Mouse (Mus musculus) thymus, postnatal 4 days (tissue): Measurements from ENCODE around the gene Ccdc60.

Experiments
- DNase-seq: peaks from one replicate; pipeline ENCODE4 v3.0.0; 2021

Ccdc60 gene

DNA sequence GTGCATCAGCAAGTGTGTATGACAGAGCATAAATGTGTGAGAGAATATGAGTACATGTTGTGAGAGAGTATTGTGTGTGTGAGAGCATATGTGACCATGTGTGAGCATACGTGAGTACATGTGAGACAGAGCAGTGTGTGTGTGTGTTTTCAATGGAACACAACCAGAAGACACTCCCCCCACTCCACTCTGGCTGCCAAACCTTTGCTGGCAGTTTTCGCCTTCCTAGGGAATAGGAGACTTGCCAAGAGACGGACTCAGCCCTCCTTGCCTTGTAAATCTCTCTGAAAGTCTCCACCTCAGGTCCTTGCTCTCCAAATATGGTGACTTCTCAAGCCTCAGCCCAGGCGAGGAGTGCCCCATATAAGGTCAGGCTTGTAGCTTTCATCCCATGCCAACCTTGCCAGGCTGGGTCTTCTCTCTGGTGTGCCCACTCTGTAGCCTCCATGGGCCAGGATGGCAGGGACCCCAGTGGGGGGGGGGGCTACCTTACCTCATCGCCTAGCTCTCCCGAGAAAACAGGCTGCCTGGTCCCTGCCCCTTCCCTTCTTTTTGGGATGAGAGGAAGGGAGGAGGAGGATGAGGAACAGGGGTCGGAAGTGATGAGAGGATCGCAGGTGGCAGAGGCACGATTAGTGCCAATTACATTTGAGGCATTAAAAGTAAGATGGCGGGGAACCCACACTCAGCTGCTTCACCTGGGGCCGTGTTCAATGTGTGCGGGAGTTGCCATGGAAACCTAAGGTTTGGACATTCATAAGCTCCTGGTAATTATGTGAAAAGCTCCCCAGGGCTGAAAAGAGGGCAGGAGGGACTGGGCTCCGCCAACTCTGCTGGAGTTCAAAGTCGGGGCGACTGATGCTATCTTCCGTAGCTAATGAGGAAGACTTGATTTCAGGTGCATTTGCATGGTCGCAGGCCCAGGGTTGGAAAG, 19.3 kb downstream of the Ccdc60 start:
- no peak for DNase-seq

DNA sequence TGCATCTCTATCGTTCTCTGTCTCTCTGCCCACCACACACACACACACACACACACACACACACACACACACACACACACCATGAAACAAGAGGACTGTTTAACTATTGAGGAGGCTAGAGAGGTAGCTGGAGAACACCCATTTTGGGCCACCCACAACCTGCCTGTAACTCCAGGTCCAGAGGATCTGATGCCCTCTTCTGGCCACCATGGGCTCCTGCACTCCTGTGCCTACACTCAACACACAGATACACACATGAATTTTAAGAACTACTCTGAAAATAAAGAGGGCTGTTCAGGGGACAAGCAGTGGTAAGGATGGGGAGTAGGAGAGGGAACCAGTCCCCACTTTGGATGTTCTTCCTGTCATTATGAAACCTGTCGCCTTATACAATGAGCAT, 26.1 kb downstream of the Ccdc60 start:
- DNase-seq = no peak

DNA sequence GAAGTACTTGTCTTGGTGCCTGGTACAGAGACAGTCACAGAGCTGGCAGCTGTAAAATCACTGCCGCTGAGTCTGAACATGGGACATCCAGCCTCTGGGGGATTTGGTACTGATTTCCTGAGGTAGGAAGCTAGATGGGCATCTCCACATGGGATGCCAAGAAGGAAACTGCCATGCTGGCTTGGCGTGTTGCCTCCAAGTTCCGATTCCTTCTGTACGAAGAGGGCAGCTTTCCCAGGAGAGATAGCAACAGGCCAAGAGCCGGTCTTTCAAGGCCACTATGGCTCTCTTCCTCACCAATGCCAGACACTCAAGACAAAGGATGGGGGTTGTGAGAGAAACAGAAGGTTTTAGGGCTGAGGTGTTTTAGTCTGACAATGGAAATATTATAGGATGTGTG, 26.8 kb downstream of the Ccdc60 start:
- no peak for DNase-seq

DNA sequence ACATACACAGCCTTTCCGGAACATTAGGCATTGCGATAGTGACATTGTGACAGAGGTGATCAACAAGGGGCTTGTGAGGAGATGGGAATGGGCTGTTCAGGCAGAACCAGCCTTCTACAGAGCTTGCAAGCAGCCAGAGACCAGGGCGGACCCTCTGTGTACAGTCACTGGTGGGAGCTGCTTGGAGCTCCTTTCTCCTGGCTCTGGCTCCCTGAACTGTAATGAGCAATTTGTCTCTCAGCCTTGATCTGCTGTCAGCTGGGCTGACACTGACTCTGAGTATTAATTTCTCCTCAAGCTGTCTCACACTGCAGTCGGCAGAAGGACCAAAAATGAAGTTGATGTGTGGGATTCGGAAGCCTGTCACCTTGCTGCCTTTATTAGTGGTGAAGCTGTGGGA, 28.4 kb downstream of the Ccdc60 start:
- no peak for DNase-seq

DNA sequence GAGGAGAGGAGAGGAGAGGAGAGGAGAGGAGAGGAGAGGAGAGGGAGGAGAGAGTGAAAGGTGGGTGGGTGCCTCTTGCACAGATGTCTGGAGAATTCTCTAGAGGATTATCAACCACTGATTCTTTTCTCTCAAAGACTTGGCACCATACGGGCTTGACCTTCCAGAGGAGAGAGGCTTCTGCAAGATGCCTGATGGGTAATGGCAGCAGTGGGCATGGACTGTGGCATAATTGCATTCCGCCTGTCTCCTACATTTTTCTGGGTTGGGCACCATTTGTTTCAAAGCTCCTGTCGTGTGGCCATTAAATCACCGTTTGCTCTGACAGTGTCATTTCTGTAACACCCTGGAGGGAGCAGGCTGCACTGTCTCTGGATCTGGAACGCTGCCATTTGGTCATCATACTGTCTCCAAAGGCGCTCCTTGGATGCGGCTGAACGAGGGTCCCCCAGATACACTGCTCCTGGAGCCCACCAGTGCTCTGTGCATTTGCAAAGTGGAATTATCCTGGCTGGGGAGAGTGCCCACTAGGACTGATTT, 30.4 kb downstream of the Ccdc60 start:
- no peak for DNase-seq

DNA sequence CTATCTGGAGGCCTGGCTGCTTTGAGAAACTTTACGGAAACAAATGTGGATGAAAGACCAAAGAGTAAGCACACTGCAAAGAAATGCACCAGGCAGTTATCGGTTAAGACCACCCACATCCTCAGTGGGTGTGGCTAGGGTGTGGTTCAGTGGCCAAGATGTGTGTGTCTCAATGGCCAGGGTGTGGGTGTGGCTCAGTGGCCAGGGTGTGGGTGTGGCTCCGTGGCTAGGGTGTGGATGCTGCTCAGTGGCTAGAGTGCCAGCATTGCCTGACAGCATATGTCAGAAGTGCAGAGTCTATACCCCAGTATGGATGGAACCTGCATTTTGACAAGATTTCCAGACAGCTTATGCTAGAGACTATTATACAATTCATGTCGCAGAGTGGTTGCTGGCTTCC, 34.9 kb downstream of the Ccdc60 start:
- DNase-seq = no peak

DNA sequence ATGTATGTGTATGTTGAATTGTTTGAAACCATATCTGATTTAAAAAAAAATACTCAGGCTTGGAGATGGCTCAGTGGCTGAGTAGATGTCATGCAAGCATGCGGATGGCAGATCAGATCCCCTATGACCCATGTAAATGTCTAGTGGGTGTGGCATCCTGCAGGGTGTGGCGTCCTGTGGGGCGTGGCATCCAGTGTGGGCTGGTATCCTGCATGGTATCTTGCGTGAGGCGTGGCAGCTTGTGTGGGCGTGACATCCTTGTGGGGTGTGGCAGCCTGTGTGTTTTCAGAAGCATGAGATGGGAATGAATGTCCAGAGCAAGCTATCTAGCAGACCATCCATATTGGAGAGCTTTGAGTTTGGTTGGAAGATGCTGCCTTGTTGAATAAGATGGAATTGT, 36.6 kb downstream of the Ccdc60 start:
- peak; percentile 31 for DNase-seq

DNA sequence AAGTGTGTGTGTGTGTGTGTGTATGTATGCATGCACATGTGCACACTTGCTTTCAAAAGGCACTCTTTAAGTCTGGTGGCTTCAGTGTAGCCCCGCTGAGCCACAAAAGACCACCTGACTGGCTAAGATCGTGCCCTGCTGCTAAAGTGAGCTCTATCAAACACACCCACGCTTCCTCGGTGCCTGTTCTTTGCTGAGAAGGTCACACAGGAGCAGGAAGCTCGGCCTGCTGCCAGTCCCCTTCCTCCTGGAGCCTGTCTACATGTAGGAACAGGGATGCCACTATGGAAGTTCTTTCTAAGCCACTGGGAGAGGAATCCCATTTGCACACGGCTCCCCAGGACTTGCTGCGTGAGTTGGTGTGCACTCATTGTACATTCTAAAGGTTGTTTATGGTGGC, 42.1 kb downstream of the Ccdc60 start:
- no peak for DNase-seq

DNA sequence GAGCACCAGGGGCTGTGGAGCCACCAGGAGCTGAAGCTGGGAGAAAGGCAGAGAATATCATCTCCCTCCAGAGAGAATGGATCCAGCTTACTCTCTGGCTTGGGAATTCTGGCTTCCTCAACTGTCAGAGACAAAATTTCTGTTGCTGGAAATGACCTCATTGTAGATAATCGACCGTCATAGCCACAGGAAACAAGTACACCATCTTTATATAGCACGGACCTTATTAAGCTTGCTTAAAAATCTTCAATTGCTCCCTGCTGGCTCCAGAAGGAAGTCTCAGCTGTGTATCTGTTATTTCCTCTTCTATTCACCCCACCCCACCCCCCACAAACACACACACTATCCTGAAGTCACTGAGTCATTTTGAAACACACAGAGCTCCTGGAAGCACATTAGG, 44.3 kb downstream of the Ccdc60 start:
- DNase-seq = no peak

DNA sequence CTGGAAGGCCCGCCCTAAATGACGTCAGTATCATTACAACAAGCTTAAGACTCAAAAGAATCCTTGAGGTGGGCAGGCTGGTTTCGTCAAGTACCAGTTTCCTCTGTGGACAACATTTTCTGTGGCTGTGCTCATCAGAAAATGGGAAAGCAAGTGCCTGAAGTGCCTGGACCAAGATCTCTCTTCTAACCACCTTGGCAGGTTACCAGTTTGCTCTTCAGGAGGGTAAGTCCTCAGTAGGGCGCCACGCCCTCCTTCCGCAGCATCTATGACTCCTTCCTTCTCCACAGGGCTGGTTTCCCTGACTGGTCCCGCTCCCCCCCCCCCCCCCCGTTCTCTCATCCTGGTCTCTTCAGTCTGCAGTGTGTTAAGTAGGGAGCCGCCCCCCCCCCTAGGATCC, 45.2 kb downstream of the Ccdc60 start:
- no peak for DNase-seq

DNA sequence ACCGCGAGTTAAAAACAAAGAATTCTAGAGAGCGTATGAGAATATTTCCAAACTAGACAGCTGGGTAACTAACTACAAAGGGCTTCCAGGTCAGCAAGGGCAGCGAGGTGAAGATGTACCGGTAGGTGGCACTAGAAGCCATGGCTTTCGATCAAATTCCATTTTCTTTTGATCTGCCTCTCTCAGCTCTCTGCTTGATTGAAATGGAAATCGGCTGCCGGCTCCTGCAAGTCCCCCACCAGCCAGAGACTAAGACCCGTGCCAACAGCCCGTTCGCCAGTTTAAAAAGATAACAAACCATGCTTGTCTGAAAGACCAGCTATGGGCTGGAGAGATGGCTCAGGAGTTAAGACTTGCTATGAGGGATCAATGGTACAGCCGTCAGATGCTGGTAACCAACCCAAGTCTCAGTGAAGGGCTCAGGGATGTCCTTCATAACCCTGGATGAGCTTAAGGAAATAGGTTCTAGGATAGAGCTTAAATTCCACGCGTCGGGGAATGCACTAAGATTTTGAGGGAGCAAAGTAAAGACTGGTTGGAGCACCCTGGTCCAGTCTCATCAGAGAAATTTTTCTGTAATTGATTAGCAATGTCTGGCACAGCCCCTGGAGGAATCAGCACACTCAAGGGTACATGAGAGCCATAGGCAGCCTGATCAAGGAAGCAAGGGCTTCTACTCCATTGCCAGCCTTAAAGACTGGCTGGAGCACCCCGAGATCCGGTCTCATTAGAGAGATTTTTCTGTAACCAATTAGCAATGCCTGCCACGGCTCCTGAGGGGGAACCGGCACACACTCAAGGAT, 56.7 kb downstream of the Ccdc60 start:
- peak; percentile 73 for DNase-seq

DNA sequence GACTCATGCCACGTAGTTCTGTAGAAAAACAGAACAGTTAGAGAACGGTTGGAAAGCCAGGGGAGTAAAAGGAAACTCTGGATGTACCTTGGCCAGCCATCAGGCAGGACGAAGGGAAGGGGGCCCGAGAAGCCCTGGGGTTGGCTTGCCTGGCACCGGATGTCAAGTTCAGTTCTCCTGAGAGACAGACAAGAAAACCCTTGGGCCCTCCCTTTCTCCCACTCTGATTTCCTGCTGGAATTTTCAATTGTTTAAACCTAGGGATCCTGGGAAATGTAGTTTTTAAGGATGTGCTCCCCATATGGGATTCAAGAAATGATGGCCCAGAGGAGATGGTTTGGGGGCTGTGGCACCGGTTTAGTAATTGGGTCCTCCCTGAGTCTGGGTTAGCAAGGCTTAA, 60.4 kb downstream of the Ccdc60 start:
- DNase-seq = no peak

DNA sequence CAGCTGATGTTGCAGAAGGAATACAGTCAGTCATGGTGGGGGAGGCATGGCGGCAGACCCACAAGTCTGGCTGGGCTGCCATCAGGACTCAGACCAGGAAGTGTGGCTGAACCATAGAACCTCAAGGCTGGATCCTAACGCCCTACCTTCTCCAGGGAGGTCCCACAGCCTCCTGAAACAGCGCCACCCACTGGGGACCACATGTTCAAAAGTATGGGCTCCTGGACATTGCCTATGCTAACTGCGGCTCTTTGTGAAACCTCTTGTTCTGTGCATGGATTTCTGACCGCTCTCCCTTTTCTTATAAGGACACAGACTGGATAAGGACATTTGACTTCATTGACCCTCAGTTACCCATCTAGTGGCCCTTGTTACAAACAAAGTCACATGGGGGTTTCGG, 64.8 kb downstream of the Ccdc60 start:
- no peak for DNase-seq

DNA sequence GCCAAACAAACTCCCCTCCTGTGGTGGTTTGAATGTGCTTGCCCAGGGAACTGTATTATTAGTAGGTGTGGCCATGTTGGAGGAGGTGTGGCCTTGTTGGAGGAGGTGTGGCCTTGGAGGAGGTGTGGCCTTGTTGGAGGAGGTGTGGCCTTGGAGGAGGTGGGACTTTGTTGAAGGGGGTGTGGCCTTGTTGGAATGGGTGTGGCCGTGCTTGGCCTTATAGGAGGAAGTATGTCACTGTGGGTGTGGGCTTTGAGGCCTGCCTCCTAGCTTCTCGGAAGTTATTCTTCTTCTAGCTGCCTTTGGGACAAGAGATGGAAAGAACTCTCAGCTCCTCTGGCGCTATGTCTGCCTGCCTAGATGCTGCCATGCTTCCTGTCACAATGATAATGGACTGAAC, 66.9 kb downstream of the Ccdc60 start:
- DNase-seq = no peak

DNA sequence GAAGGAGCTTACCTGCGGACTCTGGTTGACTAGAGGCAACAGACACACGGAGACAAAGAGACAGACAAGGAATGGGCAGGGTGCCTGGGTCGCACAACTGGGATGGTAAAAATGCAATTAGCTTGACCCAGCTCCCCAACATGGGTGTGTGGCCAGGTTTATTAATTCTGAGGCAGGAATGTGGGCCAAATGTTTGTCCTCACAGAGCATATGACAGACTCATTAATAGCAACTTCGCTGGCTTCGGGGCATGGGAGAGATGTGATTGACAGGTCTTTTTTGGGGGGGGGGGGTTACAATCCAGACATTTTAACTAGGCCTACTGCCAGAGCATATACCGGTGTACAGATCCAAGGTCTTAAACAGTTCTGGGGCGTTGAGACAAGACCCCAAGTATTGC, 69.5 kb downstream of the Ccdc60 start:
- DNase-seq = no peak

DNA sequence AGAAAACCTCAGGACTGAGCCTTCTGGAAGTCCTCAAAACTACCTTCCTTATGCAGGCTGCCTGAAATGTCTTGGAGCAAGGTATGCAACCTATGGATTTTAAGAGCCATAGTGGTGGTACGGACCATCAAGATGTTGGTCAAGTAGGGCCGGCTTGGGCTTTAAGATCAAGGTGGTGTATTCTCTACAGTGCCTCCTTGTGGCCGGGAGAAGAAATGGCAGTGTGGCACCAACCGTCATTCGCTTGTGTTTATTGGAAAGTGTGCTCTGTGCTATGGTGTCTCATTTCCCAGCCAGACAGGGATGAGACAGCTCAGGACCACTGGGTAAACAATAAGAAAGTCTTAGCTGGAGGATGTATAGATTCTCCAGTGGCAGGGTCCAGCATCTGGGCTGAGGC, 76.1 kb downstream of the Ccdc60 start:
- peak; percentile 32 for DNase-seq

DNA sequence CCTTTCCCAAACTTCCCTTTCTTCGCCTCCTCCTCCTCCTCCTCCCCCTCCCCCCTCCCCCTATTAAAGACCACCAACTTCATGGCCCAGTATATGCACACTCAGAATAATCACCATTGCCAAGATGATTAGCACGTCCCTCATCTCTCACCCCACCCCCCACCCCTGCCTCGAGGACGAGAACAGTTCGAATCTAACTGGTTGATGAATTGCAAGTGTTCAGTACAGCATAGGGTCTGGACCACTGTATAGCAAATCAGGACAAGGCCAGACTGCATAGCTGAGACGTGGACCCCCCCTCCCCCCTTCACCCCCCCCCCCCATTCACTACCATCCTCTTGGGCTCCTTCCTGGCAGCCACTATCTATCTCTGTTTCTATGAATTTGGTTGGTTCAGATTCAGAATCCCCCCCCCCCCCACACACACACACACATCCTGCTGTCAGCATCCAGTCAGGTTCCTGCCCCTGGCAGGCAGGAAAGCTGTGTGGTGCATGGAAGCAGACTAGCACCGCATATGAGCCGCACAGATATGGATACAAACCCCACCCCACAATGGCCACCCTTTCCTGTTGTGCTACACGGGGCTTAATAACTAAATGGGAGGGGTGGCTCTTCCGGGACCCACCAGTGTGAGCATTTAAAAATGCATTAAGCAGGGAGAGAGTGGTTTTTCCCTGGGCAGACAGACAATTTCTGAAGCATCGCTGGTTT, 79.2 kb downstream of the Ccdc60 start:
- no peak for DNase-seq

DNA sequence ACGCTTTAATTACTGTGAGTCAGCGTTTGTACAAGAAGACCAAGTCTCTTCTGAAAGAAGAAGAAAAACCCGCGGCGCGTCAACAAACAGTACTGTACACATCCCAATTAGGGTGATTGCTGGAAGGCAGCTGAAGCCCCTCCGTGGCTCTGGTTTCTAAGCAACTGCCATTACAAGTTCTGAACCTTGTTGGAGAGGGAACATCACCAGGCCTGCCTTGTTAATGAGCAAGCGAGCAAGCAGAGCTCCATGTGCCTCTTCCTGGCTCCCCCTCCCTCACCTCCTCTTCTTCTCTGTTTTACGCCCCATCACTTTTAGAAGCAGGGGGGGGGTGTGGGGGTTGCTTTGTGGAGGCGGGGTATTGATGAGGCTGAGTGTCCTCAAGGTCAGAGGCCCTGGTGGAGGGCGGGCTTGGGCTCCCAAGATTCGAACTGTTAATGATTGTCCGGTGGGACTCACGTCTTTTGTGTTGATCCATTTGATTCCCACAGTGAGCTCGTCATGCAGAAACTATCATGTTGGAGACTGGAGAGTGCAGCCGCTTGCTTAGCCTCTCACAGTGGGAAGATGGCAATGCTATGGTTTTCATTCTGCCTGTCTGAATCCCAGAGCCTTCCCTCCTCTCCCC, 79.9 kb downstream of the Ccdc60 start:
- DNase-seq = no peak

DNA sequence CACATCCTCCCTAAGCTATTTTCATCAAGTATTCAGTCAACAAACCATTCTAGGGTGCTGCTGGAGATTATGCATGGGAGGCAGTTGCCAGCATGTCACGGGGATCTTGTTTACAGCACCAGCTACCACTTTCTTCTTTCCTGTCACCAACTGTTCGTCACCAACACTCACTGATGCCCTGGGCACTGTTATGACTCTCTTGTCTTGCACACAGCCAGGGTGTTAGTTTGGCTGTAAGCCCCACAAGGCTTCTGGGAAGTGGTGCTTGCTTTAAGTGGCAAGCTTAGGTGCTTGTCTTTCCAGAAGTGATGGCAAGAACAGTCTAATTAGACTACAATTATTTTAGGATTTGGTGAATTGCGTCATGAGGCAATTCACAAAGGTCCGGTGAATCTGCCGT, 86.1 kb downstream of the Ccdc60 start:
- DNase-seq = no peak

DNA sequence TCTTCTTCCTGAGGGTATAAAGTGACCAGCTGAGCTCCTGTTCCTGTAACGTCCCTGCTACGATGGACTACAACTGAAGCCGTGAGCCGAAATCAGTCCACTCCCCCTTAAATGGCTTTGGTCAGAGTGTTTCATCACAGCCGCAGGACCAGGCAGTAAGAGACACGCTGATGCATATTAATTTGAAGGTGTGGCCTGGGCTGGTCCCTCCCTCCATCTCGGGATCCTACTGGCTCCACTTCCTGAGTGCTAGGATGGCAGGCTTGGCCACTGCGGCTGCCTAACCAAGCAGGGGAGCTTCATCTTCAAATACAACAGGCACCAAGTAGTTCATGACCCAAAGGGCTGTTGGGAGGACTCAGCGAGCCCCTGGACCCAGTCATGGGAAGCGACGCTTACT, 94.3 kb downstream of the Ccdc60 start:
- no peak for DNase-seq

DNA sequence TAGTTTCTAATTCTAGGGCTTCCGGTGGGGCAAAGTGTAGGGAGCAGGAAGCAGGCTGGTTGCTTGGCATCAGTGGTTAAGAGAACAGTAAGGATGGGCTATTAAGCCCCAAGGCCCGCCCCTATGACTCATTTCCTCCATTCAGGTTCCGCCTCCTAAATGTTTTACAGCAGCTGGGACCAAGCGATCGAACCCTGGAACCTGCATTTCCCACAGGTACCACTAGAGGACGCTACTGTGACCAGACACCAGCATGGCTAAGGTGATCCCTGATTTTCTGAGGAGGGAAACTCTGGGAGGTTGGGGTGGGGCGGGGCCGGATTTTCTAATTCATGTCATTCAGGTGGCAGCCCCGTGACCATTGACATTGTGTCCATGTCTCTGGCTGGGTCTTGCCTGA, 96.1 kb downstream of the Ccdc60 start:
- no peak for DNase-seq

DNA sequence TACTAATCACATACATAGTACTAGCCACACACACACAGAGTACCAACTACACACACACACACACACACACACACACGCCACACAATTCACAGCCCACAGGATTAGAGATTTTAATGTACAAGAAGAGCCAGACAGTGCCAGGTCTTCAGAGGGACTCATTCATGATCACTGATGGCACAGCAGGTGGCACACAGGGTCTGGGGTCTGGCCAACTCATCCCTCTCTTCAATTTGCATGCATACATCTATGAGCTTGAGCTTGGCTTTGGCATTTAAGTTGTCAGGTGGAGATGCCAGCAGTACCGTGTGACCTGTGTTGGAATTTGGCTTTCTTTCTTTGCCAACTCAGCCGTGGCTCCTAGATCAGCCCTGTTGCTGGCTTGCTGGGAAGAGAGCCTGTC, 97.2 kb downstream of the Ccdc60 start:
- DNase-seq = no peak

DNA sequence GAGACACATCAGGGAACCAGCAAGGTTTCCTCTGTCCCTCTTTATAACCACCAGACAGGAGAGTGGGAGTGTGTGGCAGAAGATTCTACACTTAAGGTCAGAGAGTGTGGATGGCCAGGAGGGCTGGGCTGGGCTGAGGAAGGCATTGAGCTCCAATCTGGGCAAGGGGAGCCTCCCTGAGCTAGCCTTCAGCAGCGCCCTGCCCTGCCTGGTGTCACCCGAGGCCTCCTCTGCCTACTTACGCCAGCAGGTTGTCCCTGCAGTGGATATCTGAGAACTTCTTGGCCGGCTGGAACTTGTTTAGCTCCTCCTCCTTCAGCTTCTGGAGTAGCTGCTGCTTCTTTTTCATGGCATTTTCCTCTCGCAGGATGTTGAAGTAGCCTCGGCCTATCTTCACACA, 99.0 kb downstream of the Ccdc60 start:
- no peak for DNase-seq
